Mouse (Mus musculus) limb, embryonic 11.5 days (tissue): ENCODE measurements around the gene Ddb2. TPM values are rescaled to one million over a fixed set of nuclear protein-coding genes. Genes with fewer than 3 reads are reported as not detected.

ENCODE experiments used
- polyA plus RNA-seq: library from polyadenylated mRNA; unstranded; fragments of >200 nt; fragmentation: Nextera tagmentation; extraction: Ambion mirVana; gene quantifications from 2 replicates; pipeline ENCODE4 v1.2.1, GENCODE M21; 2014

The Ddb2 gene
- polyA plus RNA-seq, 1 experiment from 2014 or later, result 18.5 TPM

Other genes starting within 250 kb of the Ddb2 start
- 2.7 and 4.4 TPM in 2 replicates for gene Rapsn, start 201.4 kb downstream of the Ddb2 start, polyA plus RNA-seq
- gene Psmc3, start 183.0 kb downstream of the Ddb2 start, polyA plus RNA-seq, result 433 and 440 TPM in 2 replicates
- gene Slc39a13, start 166.6 kb downstream of the Ddb2 start, polyA plus RNA-seq, result 27.1 and 29.8 TPM in 2 replicates
- gene Spi1, start 154.6 kb downstream of the Ddb2 start, polyA plus RNA-seq, result 1.9 and 2.4 TPM in 2 replicates
- 0.11 and 0.29 TPM in 2 replicates for gene Mybpc3, start 118.8 kb downstream of the Ddb2 start, polyA plus RNA-seq
- 6.8 and 8.1 TPM in 2 replicates for gene Madd, start 53.1 kb downstream of the Ddb2 start, polyA plus RNA-seq
- 1.1 and 2.0 TPM in 2 replicates for gene Nr1h3, start 34.1 kb downstream of the Ddb2 start, polyA plus RNA-seq
- gene Acp2, start 34.1 kb downstream of the Ddb2 start, polyA plus RNA-seq, result 32.0 and 33.2 TPM in 2 replicates
- 29.5 and 31.8 TPM in 2 replicates for gene Pacsin3, start 19.0 kb upstream of the Ddb2 start, polyA plus RNA-seq
- 89.4 and 100 TPM in 2 replicates for gene Arfgap2, start 28.0 kb upstream of the Ddb2 start, polyA plus RNA-seq
- gene 1110051M20Rik, start 207.7 kb upstream of the Ddb2 start, polyA plus RNA-seq, result 75.3 and 81.9 TPM in 2 replicates
- gene Lrp4, start 220.5 kb upstream of the Ddb2 start, polyA plus RNA-seq, result 5.3 and 5.4 TPM in 2 replicates